Mouse (Mus musculus): ENCODE data around the gene Dnajc15.

Dnajc15 gene

DNA sequence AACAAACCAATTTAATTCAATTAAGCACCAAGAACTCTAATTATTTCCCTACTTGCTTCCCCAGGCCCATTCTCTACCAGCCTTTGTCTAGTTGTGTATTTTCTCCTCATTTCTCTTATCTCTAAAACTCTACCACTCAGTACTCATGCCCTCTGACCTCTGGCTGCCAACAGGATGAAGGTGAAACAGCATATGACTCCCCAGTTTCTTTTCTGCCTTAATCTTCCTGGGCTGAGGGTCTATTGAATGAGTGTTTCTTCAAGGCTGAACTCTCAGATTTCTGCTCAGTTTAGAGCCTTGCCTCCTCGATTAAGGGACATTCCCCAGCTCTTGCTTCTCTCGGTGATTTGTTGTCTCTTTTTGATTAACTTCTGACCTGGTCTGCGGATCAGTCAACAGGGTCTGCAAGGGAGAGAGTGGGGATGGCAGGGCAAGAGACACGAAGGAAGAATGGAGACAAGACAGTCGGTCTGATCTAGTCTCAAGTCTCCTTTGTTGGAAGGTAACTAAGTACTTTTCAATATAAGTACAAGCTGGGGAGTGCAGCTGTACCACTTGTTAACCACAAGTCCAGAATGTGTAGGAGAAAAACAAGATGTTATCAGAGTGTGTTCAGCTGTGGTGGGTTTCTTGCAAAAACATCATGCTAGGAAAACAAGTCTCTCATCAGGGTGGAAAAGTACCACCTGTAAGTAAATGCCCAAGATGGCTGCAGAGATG, 13.9 kb downstream of the Dnajc15 start:
- no peak for DNase-seq (ENCODE audit: extremely low read depth, insufficient read length, low spot score)

DNA sequence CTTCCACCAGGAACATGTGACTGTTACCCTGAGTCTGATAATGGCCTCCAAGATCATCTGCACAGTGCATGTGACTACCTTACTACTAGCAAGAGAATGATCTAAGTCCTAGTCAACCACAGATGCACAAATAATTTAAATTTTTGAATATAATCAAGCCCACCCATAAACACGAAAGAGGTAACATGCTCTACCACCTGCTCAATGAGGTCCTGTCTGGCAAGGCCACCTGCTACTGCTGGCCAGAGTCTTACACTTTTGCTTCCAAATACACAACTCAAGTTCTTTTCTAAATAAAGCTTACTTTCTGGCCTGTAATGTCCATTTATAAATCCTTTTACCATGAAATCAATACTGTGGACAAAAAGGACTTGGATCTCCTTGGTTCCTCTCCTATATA, 15.0 kb downstream of the Dnajc15 start:
- DNase-seq (ENCODE audit: extremely low read depth, insufficient read length, low spot score) = no peak

DNA sequence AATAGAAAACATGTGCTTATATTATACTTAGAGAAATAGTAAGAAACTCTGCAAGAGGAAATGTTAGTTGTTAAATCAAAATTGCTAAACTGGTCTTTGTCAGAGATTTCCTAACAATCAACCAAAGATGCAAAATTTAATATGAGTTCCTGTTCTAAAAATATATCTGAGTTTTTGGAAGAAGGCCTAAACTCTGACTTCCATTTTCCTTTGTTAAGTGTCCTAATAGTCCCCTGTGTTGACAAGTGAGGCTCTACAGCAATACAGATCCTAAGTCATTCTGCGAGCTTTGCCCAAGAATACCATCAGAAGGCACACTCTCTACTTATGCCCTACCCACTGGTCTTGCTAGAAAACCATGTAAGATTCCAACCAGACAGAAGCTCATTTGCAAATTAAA, 21.0 kb downstream of the Dnajc15 start:
- DNase-seq (ENCODE audit: extremely low read depth, insufficient read length, low spot score) = no peak

DNA sequence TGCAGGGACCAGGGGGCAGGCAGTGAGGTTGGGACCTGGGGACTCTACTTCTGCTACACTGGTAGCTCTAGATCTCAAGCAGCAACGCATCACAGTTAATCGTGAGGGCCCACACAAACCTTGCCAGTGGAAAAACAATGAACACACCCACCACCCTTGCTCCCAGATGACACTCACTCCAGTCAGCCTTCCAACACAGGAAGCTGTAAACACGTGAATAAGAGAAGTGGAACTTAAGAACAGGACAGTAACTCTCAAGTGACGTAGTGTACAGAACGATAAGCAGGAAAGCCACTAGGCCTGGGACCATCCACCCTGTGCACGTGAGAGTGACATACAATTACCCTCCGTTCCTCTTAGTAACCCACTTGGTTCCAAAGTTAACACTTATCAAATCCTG, 25.1 kb downstream of the Dnajc15 start:
- DNase-seq (ENCODE audit: extremely low read depth, insufficient read length, low spot score) = no peak

DNA sequence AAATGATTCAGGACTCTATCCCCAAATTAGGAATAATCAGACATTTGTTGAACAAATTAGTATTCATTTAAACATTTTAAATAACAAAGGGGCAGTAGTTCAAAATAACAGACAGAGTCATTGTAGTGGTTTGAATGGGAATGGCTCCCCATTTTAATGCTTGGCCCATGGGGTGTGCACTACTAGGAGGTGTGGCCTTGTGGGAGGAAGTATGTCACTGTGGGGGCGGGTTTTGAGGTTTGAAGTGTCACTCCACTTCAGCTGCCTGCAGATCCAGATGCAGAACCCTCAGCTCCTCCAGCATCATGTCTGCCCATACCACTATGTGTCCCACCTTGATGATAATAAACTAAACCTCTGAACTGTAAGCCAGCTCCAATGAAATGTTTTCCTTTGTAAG, 26.6 kb downstream of the Dnajc15 start:
- DNase-seq (ENCODE audit: extremely low read depth, insufficient read length, low spot score) = no peak

DNA sequence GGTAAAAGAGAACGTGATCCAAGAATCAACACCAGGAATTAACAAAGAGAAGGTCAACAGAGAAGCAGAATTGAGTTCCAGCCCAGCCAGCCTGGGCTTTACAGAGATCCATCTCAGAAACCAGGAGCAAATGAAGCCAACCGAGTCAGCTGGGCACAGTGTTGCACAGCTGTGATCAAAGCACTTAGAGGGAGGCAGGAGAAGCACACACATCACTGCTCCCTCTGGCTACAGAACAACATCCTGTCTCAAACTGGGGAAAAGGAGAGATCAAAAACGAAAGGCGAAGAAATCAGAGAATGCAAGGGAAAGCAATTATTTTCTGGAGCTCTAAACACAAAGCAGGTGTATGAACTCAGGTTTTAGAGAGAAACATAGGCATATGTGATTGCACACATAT, 28.7 kb downstream of the Dnajc15 start:
- no peak for DNase-seq (ENCODE audit: extremely low read depth, insufficient read length, low spot score)

DNA sequence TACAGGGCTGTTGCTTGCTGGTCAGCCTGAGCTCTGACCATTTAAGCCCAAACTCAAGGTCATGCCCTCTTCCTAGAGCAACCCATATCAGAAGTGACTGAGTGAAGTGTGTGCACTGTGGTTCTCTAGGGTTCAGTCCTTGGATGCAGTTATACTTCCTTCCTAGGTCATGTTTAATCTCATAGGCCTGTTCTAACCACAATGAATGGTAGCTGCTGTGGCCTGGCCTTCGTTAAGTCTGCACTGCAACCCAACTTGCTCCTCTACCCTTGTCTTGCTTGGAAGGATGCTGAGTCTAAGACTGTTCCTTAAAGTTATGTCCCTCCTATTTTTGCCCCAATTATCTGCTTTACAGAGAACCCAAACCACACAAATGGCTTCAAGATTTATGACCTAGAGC, 29.4 kb downstream of the Dnajc15 start:
- no peak for DNase-seq (ENCODE audit: extremely low read depth, insufficient read length, low spot score)

DNA sequence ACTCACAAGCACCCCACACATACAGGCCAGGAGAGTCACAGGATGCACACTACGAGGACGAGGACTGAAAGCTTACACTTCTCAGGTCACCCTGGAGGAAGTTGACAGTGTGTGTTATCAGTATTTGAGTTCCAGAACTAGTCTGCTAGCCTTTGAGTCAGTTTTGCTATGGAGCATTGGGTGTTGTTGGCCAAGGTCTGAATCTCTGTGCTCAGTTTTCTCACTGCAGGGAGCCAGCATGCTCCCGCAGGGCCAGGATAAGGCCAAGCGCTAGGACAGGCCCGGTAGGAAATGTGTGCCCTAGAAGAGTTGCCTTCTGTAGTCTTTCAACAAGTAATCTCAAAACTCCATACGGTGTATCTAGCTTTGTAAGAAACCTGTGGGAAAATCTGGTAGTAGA, 34.4 kb downstream of the Dnajc15 start:
- DNase-seq (ENCODE audit: extremely low read depth, insufficient read length, low spot score) = no peak

DNA sequence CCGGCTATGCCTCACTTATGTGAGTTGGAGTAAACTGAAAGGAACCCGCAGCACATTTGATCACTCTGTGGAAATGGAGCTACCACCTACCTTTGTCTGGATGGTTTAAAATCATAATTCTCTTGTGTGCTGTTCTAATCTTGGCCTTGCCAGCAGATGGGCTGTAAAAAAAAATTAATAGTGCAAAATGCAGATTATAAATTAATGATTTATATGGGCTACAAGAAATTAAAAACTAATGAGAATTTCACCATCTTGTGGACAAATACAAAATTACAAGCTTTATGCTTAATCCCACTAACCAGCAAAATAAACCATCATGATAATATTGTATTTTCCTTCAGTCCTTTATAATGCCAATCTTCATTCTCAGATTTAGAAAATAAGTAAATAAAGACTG, 34.8 kb downstream of the Dnajc15 start:
- DNase-seq (ENCODE audit: extremely low read depth, insufficient read length, low spot score) = no peak

DNA sequence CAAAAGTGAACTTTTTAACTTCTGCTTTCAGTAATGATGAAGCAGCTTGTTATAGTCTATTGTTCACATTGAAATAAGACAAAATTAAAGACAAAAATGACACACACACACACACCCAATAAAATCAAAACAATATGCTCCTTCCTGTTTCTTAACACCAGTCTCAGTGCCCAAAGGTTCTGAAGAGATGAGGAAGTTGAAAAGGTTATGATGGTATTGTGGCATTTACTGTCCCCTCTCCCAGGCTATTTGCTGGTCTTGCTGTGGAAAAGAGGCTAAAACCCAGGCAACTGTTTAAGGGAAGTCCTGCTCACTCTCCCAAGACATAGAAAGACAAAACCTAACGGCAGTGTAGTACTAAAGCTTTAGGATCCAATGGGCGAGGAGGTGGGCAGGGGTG, 38.1 kb downstream of the Dnajc15 start:
- DNase-seq (ENCODE audit: extremely low read depth, insufficient read length, low spot score) = no peak

DNA sequence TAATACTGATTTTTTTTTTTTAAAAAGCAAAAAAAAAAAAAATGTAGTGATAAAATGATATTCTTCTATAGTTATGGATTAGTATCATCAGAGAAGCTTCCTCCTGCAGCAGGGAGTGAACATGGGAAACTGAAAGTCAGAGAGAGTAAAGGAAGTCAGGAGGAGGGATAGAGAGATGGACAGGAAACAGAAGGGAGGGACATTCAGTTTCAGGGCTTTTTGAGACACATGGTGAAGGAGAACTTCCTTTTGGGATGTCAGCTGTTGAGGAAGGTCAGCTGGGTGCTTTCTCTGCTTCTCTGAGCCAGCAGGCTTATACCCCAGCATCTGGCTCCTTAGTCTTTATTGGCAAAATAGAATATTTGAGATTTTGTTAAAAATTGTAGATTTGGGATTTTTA, 42.6 kb downstream of the Dnajc15 start:
- no peak for DNase-seq (ENCODE audit: extremely low read depth, insufficient read length, low spot score)

DNA sequence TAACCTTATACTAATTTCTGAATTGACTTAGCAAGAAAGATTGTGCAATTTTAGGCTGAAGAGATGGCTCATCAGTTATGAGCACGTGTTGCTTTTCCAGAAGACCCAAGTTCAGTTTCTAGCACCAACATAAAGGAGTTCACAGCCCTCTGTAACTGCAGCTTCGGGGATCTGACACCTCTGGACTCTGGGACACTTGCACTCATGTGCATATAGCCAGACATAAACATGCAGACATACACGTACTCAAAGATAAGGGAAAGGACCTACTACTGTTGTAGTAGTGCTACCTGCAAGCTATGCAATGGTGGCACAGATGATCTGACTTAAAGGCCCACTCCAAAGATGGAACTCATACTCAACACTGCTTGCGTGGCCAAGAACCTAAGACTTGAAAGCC, 43.0 kb downstream of the Dnajc15 start:
- no peak for DNase-seq (ENCODE audit: extremely low read depth, insufficient read length, low spot score)

DNA sequence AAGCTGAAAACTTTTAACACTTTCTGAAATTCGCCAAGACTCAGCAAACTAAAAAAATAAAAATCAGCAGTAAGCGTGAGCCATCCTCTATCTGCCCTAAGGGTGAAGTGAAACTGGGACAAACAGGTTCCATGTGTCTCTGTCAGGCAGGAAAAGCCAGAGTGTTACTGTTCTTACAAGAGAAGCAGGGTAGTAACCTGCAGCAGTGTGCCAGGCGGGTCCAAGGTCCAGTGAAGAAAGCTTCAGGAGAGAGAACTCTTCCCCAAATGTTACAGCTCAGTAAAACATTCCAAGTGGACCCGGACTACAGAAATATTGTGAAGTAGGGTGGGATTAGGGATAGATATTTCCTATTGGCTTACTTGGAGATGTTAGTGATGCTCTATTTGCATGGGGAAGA, 45.3 kb downstream of the Dnajc15 start:
- DNase-seq (ENCODE audit: extremely low read depth, insufficient read length, low spot score) = no peak

DNA sequence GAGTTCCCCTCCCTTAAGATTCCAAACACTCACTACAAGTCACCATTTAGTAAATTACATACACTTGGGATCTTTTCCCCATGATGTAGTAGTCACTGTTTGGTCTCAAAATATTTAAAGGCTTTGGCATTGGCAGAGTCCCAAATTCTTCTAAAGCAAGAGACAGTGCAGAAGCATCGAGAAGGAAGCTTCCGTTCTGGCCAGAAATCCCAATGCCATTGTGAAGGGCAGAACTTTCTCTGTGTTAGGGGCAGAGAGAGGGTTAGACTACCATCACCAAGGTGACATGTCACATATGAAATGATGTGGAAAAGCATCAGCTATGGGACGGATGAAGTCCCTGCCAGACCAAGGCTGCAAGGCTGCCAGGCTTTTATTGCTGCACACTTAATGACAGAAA, 49.0 kb downstream of the Dnajc15 start:
- DNase-seq (ENCODE audit: extremely low read depth, insufficient read length, low spot score) = no peak

DNA sequence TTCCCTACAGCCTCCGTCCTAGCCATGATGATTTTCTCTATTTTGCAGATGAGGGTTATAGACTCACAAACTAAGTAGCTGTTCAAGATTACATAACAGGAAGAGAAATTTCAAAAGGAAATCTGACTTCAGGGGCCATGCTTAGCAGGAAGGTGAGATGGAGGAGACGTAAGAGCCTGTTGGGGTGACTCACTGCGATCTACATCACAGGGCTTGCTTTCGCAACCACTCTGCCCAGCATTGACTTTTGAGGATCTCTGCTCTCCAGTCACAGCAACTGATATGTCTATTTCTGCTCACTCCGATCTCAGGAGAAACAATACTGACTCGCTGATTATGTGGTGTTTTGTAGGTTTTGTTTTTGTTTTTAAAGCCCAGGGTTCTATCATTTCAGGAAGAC, 49.8 kb downstream of the Dnajc15 start:
- no peak for DNase-seq (ENCODE audit: extremely low read depth, insufficient read length, low spot score)

DNA sequence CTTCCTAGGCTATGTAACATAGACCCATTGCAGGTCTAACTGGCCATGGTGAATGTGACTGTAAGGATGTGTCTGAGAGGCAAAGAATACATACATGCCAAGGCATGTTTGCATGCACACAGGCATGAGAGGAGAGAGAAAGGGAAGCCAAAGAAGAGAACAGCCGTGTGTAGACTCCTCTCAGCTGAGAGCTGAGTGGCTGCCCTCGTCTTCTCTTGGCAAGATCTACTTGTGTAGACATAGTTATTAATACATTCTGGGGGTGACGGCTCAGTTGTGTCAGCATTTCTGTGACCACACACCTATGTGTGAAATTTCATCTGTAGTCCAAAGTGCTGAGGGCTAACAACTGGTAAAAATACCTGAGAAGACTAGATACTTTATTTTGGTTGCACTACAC, 55.1 kb downstream of the Dnajc15 start:
- DNase-seq (ENCODE audit: extremely low read depth, insufficient read length, low spot score) = no peak

DNA sequence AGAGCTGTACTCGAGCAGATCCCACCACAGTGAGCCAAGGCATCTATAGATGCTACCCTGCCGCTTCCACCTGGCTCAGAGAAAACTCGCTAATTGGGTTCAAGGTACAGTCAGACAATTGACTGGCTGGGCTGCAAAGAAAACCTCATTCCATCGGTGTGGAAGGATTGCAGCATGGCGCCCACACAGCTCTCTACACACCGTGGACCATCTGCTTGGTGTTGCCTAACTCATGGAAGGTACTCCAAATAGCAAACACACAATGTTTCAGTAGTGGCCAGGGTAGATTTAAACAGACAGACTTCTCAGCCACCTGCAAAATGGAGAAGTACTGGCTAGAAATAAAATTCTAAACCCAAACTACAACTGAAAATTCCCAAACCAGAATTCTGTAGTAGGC, 57.4 kb downstream of the Dnajc15 start:
- DNase-seq (ENCODE audit: extremely low read depth, insufficient read length, low spot score) = no peak

DNA sequence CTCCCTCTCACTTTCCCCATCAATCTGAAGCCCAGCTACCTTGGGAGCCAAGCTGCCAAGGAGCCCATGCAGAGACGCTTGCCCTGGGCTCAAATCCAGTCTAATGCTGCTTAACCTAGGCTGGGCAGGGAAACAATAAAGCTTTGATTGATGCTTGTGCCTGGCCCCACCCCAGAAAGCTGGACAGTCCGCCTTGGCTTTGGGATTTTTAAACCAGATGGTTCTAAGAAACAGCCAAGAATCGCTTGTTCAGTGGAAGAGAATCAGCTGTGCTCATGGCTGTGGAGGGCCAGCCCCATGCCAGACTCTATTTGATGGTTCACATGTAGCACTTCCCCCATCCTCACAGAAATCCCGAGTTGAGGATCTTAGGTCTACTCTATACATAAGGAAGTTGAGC, 60.0 kb downstream of the Dnajc15 start:
- DNase-seq (ENCODE audit: extremely low read depth, insufficient read length, low spot score) = no peak

DNA sequence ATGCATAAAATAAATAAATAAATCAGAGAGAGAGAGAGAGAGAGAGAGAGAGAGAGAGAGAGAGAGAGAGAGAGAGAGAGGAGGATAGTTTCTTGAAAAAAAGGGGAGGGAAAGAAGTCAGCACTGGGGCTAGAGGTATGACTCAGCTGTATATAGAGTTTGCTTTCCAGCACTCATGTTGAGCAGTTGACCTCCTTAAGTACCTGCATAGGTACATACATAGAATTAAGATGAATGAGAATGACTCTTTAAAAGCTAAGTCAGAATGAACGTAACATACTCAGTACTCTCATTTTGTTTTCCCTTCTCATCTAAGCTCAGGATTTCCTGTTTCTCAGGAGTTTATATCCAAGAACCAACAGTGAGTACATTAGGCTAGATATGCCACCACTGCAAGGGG, 62.0 kb downstream of the Dnajc15 start:
- DNase-seq (ENCODE audit: extremely low read depth, insufficient read length, low spot score) = no peak

DNA sequence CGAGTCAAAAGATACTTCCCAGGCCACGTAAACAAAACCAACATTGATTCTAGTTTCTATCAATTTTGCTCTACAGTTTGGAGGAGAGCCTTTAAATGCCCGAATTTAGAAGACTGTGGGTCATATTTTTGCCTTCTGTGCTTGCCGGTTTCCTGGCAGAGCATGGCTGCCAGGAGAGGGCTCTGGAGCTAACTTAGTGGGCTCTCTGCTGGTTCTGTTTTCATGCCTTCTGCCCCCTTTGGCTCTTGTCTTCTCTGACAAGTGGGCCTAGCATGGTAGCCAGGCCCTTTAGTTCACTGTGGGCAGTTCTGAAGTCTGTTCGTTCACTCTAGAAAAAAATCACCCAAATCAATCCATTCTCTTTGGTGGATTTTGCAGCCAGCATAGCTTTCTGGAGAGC, 63.5 kb downstream of the Dnajc15 start:
- no peak for DNase-seq (ENCODE audit: extremely low read depth, insufficient read length, low spot score)

DNA sequence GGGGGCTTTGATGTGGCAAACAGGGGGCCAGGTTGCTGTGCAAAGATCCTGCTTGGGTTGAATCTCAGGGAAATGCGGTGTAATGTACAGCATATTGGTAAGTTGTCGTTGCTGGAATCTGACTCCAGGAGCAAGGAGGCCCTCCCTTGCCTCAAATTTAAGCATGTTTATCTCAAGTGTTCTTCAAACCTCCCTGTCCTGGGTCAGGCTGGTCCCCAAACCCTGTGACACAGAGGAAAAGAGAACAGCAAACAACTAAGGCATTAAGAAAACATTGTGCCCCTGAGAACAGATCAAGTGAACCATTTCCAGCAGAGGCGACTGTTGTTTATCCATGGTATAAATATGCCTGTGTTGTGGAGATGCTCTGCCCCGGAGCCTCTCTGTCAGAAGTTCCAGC, 67.1 kb downstream of the Dnajc15 start:
- DNase-seq (ENCODE audit: extremely low read depth, insufficient read length, low spot score) = no peak

DNA sequence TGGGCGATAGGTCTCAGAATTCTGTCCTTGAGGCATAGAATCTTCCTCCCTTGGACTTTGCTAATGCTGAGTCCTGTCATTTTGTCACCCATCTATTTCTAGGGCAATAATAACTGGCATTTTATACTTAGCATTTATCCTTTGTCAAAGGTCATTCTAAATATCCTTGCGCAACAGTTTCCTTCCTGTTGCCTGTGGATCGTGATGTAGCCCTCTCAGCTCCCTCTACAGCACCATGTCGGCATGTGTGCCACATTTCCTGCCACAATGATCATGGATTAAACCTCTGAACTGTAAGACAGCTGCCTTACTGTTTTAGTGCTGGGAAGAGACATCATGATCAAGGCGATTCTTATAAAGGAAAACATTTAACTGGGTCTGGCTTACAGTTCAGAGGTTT, 68.6 kb downstream of the Dnajc15 start:
- DNase-seq (ENCODE audit: extremely low read depth, insufficient read length, low spot score) = no peak

DNA sequence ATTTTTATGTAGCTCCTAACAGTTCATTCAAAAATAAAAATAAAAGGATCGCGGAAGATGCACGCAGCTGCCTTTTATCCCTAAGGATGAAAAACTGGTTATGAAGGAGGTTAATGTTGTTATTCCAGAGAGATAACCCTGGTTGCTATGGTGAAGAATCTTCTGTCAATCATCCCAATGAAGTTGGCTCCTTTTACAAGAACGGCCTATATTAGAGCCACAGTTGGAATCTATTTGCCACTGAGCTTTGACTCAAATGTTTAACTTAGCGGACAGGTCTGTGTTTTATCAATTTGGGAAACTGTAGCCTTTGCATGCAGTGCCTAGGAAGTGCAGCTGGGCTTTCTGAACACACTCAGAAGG, 72.7 kb downstream of the Dnajc15 start:
- DNase-seq (ENCODE audit: extremely low read depth, insufficient read length, low spot score) = no peak
